ENCODE assay signal across 24 mouse cellular contexts in the genomic region with DNA sequence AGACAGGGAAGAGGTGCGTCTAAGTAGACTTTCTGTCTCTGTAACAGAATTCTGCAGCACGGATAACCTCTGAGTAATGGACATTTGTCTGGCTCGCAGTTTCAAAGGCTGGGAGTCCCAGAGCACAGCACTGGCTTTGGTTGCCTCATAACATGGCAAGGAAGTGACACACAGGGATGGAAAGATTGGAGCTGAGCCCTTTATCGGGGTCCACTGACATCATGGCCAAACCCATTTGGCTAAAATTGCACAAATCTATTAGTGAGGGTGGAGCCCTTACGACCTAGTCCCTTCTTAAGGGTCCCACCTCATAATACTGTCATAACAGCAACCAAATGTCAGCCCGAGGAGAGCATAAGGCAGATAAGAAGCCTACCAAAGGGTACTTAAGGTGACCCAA. TPM values are rescaled to one million over a fixed set of nuclear protein-coding genes. Genes with fewer than 3 reads are reported as not detected.
DNase-seq lines count a peak whose midpoint lies in the region; ATAC-seq and TF ChIP-seq lines count a peak whose summit lies in the region.
"Had no signal": no experiment of that assay in that cellular context is flagged by ENCODE, and none has a peak within 500 bp of the region (broad histone marks: within the 10 kb centered on the region; RNA-seq: fewer than 3 reads in every experiment).

No protein-coding gene starts in this region.

- no peaks in the 10 kb centered on the region for H3K36me3 ChIP-seq in heart, adult 2 months (ENCODE audit: control insufficient read depth, insufficient read depth, low read length)
- no peaks in the 10 kb centered on the region for H3K36me3 ChIP-seq in heart, embryonic 11.5 days (ENCODE audit: control insufficient read depth, insufficient read depth, low read length)
- no peaks in the 10 kb centered on the region for H3K36me3 ChIP-seq in forebrain, embryonic 10.5 days (replicated peaks)
- H3K36me3 ChIP-seq: heart, embryonic 15.5 days; hindbrain, embryonic 12.5 days; limb, embryonic 12.5 days; liver, embryonic 13.5 days had no signal

- TF ChIP-seq EP300 in heart, adult 2 months (IDR thresholded peaks at IDR 0.05; ENCODE audit: insufficient read depth, low read depth, low read length): no peak

- no peak overlapping the region for H3K4me2 ChIP-seq in heart, embryonic 11.5 days
- H3K4me2 ChIP-seq: heart, embryonic 15.5 days; hindbrain, embryonic 12.5 days; limb, embryonic 12.5 days; liver, embryonic 13.5 days; lung, embryonic 14.5 days; midbrain, embryonic 11.5 days had no signal

- intact Hi-C loops in heart, adult 2 months (cut with DNase I): loop anchor here (5.0 kb wide), 1 partner anchor 41 kb away; no protein-coding TSS in a partner anchor

- no peak for TF ChIP-seq CTCF in heart, adult 2 months (IDR thresholded peaks at IDR 0.05)

- 67% methylated on average over 6 of the region's 6 CpGs for WGBS in heart, adult 2 months
- 74% methylated on average over 6 of the region's 6 CpGs for WGBS in heart, embryonic 11.5 days (ENCODE audit: insufficient replicate concordance)
- 92% methylated on average over 6 of the region's 6 CpGs for WGBS in forebrain, embryonic 10.5 days

- ATAC-seq in heart, embryonic 11.5 days (replicated peaks; ENCODE audit: insufficient number of reproducible peaks, low FRiP score, low TSS enrichment): no peak
- ATAC-seq in activated CD4-positive, CD25-positive, alpha-beta regulatory T cell, adult 4 months: no peak
- ATAC-seq: forebrain, postnatal 0 days had no signal

- no peak overlapping the region for H3K9ac ChIP-seq in heart, adult 2 months (ENCODE audit: low read depth, low read length)
- H3K9ac ChIP-seq in heart, embryonic 11.5 days (ENCODE audit: low read depth, low read length): no peak overlapping the region
- H3K9ac ChIP-seq: forebrain, postnatal 0 days; heart, embryonic 15.5 days; hindbrain, embryonic 12.5 days; limb, embryonic 12.5 days; liver, embryonic 13.5 days; lung, embryonic 14.5 days had no signal

- H3K27me3 ChIP-seq in heart, adult 2 months (ENCODE audit: control insufficient read depth, insufficient read depth, low read length): no peaks in the 10 kb centered on the region
- H3K27me3 ChIP-seq in heart, embryonic 11.5 days (ENCODE audit: control insufficient read depth, insufficient read depth, low read length): no peaks in the 10 kb centered on the region
- H3K27me3 ChIP-seq in forebrain, embryonic 10.5 days (ENCODE audit: poor library complexity, severe bottlenecking): peaks cover 8% of the 10 kb centered on the region
- H3K27me3 ChIP-seq: heart, embryonic 15.5 days; hindbrain, embryonic 12.5 days; limb, embryonic 12.5 days; liver, embryonic 13.5 days had no signal

- peak overlapping the region; percentile 61 for H3K27ac ChIP-seq in heart, adult 2 months
- no peak overlapping the region for H3K27ac ChIP-seq in heart, embryonic 11.5 days (ENCODE audit: low read depth, low read length)
- H3K27ac ChIP-seq in forebrain, embryonic 10.5 days: no peak overlapping the region
- H3K27ac ChIP-seq: heart, embryonic 15.5 days; hindbrain, embryonic 12.5 days; kidney, postnatal 0 days; limb, embryonic 12.5 days; liver, embryonic 13.5 days had no signal

- no peaks in the 10 kb centered on the region for H3K4me1 ChIP-seq in heart, adult 2 months (ENCODE audit: control insufficient read depth, insufficient read depth, low read length)
- no peaks in the 10 kb centered on the region for H3K4me1 ChIP-seq in heart, embryonic 11.5 days (ENCODE audit: control insufficient read depth, insufficient read depth, low read length)
- H3K4me1 ChIP-seq in forebrain, embryonic 10.5 days: peaks cover 21% of the 10 kb centered on the region
- H3K4me1 ChIP-seq: hindbrain, embryonic 12.5 days; liver, embryonic 13.5 days had no signal

- no peak for TF ChIP-seq POLR2A in heart, adult 2 months (IDR thresholded peaks at IDR 0.05; ENCODE audit: insufficient read depth, low read depth, low read length)

- H3K79me2 ChIP-seq in heart, adult 2 months (replicated peaks; ENCODE audit: control insufficient read depth, insufficient read depth, low read length): no peaks in the 10 kb centered on the region

- no peak overlapping the region for H3K4me3 ChIP-seq in heart, adult 2 months
- H3K4me3 ChIP-seq in heart, embryonic 11.5 days (ENCODE audit: low read depth, low read length): no peak overlapping the region
- H3K4me3 ChIP-seq in forebrain, embryonic 10.5 days: no peak overlapping the region
- H3K4me3 ChIP-seq: heart, embryonic 15.5 days; hindbrain, embryonic 12.5 days; limb, embryonic 12.5 days; liver, embryonic 13.5 days had no signal

- H3K9me3 ChIP-seq in heart, embryonic 11.5 days (replicated peaks; ENCODE audit: control insufficient read depth, low read length): no peaks in the 10 kb centered on the region
- H3K9me3 ChIP-seq in forebrain, embryonic 10.5 days: no peaks in the 10 kb centered on the region
- H3K9me3 ChIP-seq: heart, embryonic 15.5 days; hindbrain, embryonic 12.5 days; limb, embryonic 12.5 days; liver, embryonic 13.5 days had no signal

- DNase-seq in heart, adult 2 months: peak; percentile 49 to 62
- peak; percentile 30 for DNase-seq in urinary bladder, postnatal 14 days (ENCODE audit: low spot score)
- DNase-seq in urinary bladder, postnatal 10 days (ENCODE audit: low spot score): no peak
- DNase-seq in heart, adult 9 months (ENCODE audit: low spot score in 2 of 2): peak; percentile 63 to 77
- DNase-seq in skeletal muscle tissue, adult 2 months (ENCODE audit: low read depth, low spot score): peak; percentile 75
- no peak for DNase-seq in forebrain, embryonic 10.5 days (ENCODE audit: extremely low spot score, low spot score)
- DNase-seq: adrenal gland, postnatal 36 days; cerebellum, adult 11-12 months; cerebellum, postnatal 14 days; forebrain, postnatal 0 days; kidney, adult 18-20 months; liver, embryonic 13.5 days; lung, embryonic 14.5 days; right cerebral cortex, adult 18-20 months; right cerebral cortex, postnatal 4 days; thymus, adult 2 months; thymus, postnatal 4 days had no signal

RNA-seq across cellular contexts. Expression of a gene that starts 22.1 kb away (rescaled TPM):
- total RNA-seq in heart, adult 2 months (2021): 10 to 100 TPM in 1 of 2 experiments, 1 to 10 TPM in 1; 8.0 to 10.7 TPM
- polyA plus RNA-seq in heart, adult 2 months (2012; rRNA removed): 15.8 and 21.1 TPM in 2 replicates
- polyA plus RNA-seq in heart, embryonic 11.5 days (2014; fragmentation: Nextera tagmentation; extraction: Ambion mirVana): 20.5 and 21.7 TPM in 2 replicates
- polyA plus RNA-seq in activated CD4-positive, CD25-positive, alpha-beta regulatory T cell, adult 4 months (2017; shearing (Covaris generic)): not detected
- polyA plus RNA-seq in forebrain, embryonic 10.5 days (2016; fragmentation: Nextera tagmentation; extraction: Ambion mirVana): 60.9 and 63.8 TPM in 2 replicates

Comparison
In these comparisons a context has a peak if more than half of its experiments do, and no peak if none do; other contexts are left out.
1. DNase-seq: peak in heart, adult 2 months (2 of 2), urinary bladder, postnatal 14 days (single experiment), heart, adult 9 months (2 of 2) and skeletal muscle tissue, adult 2 months (single experiment); none in urinary bladder, postnatal 10 days (single experiment) and forebrain, embryonic 10.5 days (single experiment).
2. RNA of a gene that starts 22.1 kb away (polyA plus RNA-seq): 60.9 to 63.8 TPM in forebrain, embryonic 10.5 days, 20.5 to 21.7 TPM in heart, embryonic 11.5 days and 15.8 to 21.1 TPM in heart, adult 2 months; not detected in activated CD4-positive, CD25-positive, alpha-beta regulatory T cell, adult 4 months; every median in the first group is over 10 times any median in the second.